Mouse (Mus musculus) stomach, postnatal 0 days (tissue): Measurements from ENCODE around the gene Recql5. TPM values are rescaled to one million over a fixed set of nuclear protein-coding genes. Genes with fewer than 3 reads are reported as not detected.
"Not testable (repeated sequence)": the region's sequence is repeated elsewhere in the genome, so short reads cannot be mapped to it uniquely, and the experiment has no call there.

Source experiments
- ATAC-seq: fragments of 200-750 bp; cut with Nextera tagmentation; 2 replicates; pipeline ENCODE4 v1.8.0; 2017; ENCODE audit not compliant: low FRiP score, low TSS enrichment
- DNase-seq: peaks from one replicate; pipeline ENCODE4 v3.0.0-alpha.2; 2016; ENCODE audit warnings: low spot score
- H3K27ac ChIP-seq: fragments of 300-500 bp; sonication (generic); replicated peaks from 2 replicates; pipeline ENCODE4 v1.5.1; 2014; ENCODE audit warnings: mild to moderate bottlenecking, control low read depth
- H3K27me3 ChIP-seq: fragments of 300-500 bp; sonication (generic); 2 replicates; pipeline ENCODE4 v1.6.1; 2014; ENCODE audit warnings: low read length; ENCODE audit not compliant: control insufficient read depth, insufficient read depth
- H3K36me3 ChIP-seq: fragments of 300-500 bp; sonication (generic); 2 replicates; pipeline ENCODE4 v1.6.1; 2014; ENCODE audit warnings: low read length, mixed read lengths; ENCODE audit not compliant: control insufficient read depth, insufficient read depth
- H3K4me1 ChIP-seq: fragments of 300-500 bp; sonication (generic); replicated peaks from 2 replicates; pipeline ENCODE4 v1.6.1; 2014; ENCODE audit warnings: antibody characterized with exemption; ENCODE audit not compliant: control insufficient read depth, insufficient read depth
- H3K4me2 ChIP-seq: fragments of 300-500 bp; sonication (generic); replicated peaks from 2 replicates; pipeline ENCODE4 v1.6.1; 2014; ENCODE audit warnings: low read depth, mild to moderate bottlenecking, control low read depth, moderate library complexity
- H3K4me3 ChIP-seq: fragments of 300-500 bp; sonication (generic); 2 replicates; pipeline ENCODE4 v1.5.1; 2014; ENCODE audit warnings: low read depth, low read length, control low read depth
- H3K9ac ChIP-seq: fragments of 300-500 bp; sonication (generic); 2 replicates; pipeline ENCODE4 v1.6.1; 2014; ENCODE audit warnings: mild to moderate bottlenecking, low read length, control low read depth, mixed read lengths
- H3K9me3 ChIP-seq: fragments of 300-500 bp; sonication (generic); 2 replicates; pipeline ENCODE4 v1.6.1; 2016; ENCODE audit warnings: low read length; ENCODE audit not compliant: control insufficient read depth
- CTCF ChIP-seq: IDR thresholded peaks from 2 replicates; pipeline ENCODE4 v1.5.1; 2016; ENCODE audit warnings: antibody characterized with exemption, low read depth, mild to moderate bottlenecking, moderate library complexity
- EP300 ChIP-seq: optimal IDR thresholded peaks from 2 replicates; pipeline ENCODE3; 2016; ENCODE audit warnings: antibody characterized with exemption
- WGBS: fragments of 180-500 bp; shearing (Covaris S2); extraction: QIAGEN DNeasy Blood & Tissue Kit; methylation state at CpG from one replicate; pipeline ENCODE4 v1.1.7; 2014; 5-methylcytosine and 5-hydroxymethylcytosine counted together
- polyA plus RNA-seq: library from polyadenylated mRNA; unstranded; fragments of >200 nt; fragmentation: Nextera tagmentation; extraction: Ambion mirVana; gene quantifications from 2 replicates; pipeline ENCODE4 v1.2.1, GENCODE M21; 2015

The Recql5 gene
- polyA plus RNA-seq, 1 experiment from 2014 or later: 7.2 TPM

DNA sequence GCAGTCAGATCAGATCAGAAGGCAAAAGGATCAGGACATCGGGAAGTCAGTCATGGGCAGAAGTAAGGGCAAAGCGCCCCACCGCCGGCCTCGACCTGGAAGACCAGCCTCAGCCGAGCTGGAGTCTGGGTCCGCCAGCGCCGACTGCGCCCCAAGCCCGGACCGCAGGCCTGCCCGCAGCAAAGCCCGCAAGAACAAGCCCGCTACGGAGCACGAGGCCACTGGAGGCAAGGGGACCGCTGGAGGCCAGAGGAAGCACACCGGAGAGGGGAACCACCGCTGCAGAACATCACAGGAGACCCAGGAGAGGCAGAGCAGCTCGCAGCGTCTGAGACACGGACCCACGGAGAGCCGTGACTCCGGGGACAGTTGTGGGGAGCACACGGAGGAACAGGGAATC lies 74.9 kb downstream of the Recql5 start, which contains the start of gene Myo15b:
Myo15b (plus strand) TSS at position 53 of the 400 bp plus-strand sequence.
- Histone ChIP-seq H3K4me1 (no peaks in the 10 kb centered on the region), H3K4me3 (peak within 1 kb of the TSS; percentile 39), H3K27ac (no peak within 1 kb of the TSS), H3K27me3 (peaks cover 5% of the 10 kb centered on the region; the same call in 1 of the 2 replicates), H3K36me3 (peaks cover 7% of the 10 kb centered on the region), H3K4me2 (peak within 1 kb of the TSS; percentile 64), H3K9me3 (no peaks in the 10 kb centered on the region), H3K9ac (peak within 1 kb of the TSS; percentile 50; the same call in 1 of the 2 replicates)
- ATAC-seq (no peak), DNase-seq (no peak)
- WGBS: 22% methylated on average over 27 of the region's 27 CpGs
- no peak for TF ChIP-seq CTCF
- no peak for TF ChIP-seq EP300

DNA sequence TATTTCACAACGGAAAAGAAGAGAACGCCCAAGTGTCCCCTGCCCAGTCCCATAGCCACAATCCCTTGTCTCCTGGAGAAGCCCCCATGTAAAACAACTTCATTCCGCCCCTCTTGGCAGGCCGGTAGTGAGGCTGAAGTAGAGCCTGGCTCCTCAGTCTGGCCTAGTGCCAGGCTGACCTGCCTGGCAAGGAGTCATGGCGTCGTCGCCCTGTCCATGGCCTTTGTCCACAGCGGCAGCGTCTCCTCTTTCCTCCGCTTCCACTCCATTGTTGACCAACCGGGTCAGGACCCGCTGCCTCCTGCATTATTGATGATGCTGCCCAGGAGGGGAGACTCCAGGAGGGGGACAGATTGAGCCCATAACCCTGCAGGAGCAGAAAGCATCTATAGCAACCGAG lies 75.3 kb downstream of the Recql5 start:
- no peak overlapping the region for H3K4me3 ChIP-seq
- TF ChIP-seq EP300 (no peak), CTCF (no peak)
- H3K4me1 ChIP-seq: no peaks in the 10 kb centered on the region
- ATAC-seq (no peak), DNase-seq (no peak)
- H3K36me3 ChIP-seq: peaks cover 7% of the 10 kb centered on the region
- 46% methylated on average over 13 of the region's 13 CpGs for WGBS
- H3K27me3 ChIP-seq: peaks cover 5% of the 10 kb centered on the region; the same call in 1 of the 2 replicates
- H3K4me2 ChIP-seq: no peak overlapping the region
- H3K9me3 ChIP-seq: no peaks in the 10 kb centered on the region
- H3K9ac ChIP-seq: no peak overlapping the region
- no peak overlapping the region for H3K27ac ChIP-seq

DNA sequence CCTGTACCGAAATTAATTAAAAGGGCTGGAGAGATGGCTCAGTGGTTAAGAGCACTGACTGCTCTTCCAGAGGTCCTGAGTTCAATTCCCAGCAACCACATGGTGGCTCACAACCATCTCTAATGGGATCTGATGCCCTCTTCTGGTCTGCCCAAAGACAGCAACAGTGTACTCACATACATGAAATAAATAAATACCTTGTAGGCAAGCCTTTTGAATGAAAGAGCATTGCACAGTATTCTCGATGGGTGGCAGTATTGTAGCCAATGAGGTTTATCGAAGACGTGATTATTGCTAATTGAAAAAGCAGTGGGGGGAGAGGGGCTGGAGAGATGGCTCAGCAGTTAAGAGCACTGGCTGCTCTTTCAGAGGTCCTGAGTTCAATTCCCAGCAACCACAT lies 76.1 kb downstream of the Recql5 start:
- not testable (repeated sequence) for ATAC-seq, DNase-seq, H3K27ac ChIP-seq, H3K4me2 ChIP-seq, H3K4me1 ChIP-seq, H3K9ac ChIP-seq, H3K36me3 ChIP-seq, H3K9me3 ChIP-seq, H3K4me3 ChIP-seq, H3K27me3 ChIP-seq
- WGBS: 90% methylated on average over 4 of the region's 4 CpGs

DNA sequence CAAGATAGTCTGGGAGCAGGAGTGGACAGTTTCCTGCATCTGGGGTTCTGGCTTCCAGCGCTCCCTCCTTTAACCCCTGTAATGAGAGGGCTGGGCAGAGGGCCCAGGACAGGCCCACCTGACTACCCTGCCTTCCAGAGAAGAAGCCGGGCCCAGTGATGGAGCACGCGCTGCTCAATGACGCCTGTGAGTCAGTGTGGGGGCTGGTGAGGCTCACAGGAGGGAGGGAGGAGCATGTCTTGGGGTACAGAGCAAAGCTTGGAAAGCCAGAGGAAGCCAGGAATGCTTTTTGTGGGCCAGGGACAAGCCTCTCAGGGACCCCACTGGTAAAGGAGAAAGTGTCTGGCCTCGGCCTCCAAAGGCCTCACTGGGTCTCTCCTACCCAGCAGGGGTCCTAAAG lies 78.6 kb downstream of the Recql5 start:
- DNase-seq (no peak), ATAC-seq (no peak)
- 78% methylated on average over 6 of the region's 6 CpGs for WGBS
- Histone ChIP-seq H3K27me3 (peaks cover 5% of the 10 kb centered on the region; the same call in 1 of the 2 replicates), H3K27ac (no peak overlapping the region), H3K9me3 (no peaks in the 10 kb centered on the region), H3K4me3 (no peak overlapping the region), H3K36me3 (peaks cover 15% of the 10 kb centered on the region), H3K4me2 (no peak overlapping the region), H3K4me1 (no peaks in the 10 kb centered on the region), H3K9ac (no peak overlapping the region)
- no peak for TF ChIP-seq EP300
- TF ChIP-seq CTCF: no peak

DNA sequence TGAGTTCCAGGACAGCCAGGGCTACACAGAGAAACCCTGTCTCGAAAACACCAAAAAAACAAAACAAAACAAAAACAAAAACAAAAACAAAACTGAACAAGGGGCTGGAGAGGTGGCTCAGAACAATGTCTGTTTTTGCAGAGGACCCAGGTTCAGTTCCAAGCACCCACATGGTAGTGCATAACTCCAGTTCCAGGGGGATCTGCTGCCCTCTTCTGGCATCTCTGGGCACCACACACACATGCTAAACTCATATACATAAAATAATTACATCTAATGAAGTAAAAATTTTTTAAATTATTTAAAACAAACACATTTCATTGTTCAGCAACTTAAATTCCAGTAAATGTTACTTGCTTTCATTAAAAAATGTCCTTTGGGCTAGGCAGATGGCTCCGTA lies 87.5 kb downstream of the Recql5 start:
- WGBS: 98% methylated on average over 2 of the region's 2 CpGs
- H3K4me2 ChIP-seq: no peak overlapping the region

DNA sequence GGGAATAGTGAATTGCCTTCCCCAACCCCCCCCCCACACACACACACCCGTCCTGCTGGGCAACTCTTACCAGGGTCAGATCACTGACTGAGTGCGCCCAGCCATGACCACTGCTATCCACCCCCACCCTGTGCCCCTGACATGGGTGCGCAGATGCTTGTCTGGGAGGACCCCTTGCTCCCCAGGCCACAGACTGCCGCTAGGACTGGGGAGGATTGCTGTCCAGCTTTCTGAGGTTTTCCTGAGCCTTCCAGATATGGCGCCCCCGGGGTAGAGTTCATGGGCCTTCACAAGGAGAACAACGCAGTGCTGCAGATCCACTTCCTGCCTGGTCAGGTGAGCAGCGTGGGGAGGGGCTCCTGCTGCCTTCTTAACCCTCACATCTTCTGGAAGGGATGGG lies 89.0 kb downstream of the Recql5 start:
- DNase-seq: peak; percentile 55
- H3K27me3 ChIP-seq: no peaks in the 10 kb centered on the region
- WGBS: 64% methylated on average over 8 of the region's 8 CpGs
- peaks cover 3% of the 10 kb centered on the region; the same call in 1 of the 2 replicates for H3K36me3 ChIP-seq
- TF ChIP-seq CTCF: no peak
- no peak for TF ChIP-seq EP300
- peak; percentile 1; the same call in 1 of the 2 replicates for ATAC-seq
- no peak overlapping the region for H3K4me2 ChIP-seq
- no peak overlapping the region for H3K9ac ChIP-seq
- peak overlapping the region; percentile 86 for H3K27ac ChIP-seq
- H3K9me3 ChIP-seq: no peaks in the 10 kb centered on the region
- H3K4me1 ChIP-seq: peaks cover 2% of the 10 kb centered on the region; the same call in 1 of the 2 replicates
- H3K4me3 ChIP-seq: no peak overlapping the region

More for the DNA sequence above, 87.5 kb downstream of the Recql5 start:
- H3K27ac ChIP-seq: no peak overlapping the region
- TF ChIP-seq CTCF: peak; percentile 44
- TF ChIP-seq EP300: no peak
- DNase-seq (no peak), ATAC-seq (no peak)
- H3K9me3 ChIP-seq: no peaks in the 10 kb centered on the region
- peaks cover 2% of the 10 kb centered on the region; the same call in 1 of the 2 replicates for H3K4me1 ChIP-seq
- H3K9ac ChIP-seq: no peak overlapping the region
- H3K4me3 ChIP-seq: no peak overlapping the region
- H3K27me3 ChIP-seq: no peaks in the 10 kb centered on the region
- H3K36me3 ChIP-seq: peaks cover 12% of the 10 kb centered on the region
